Mouse (Mus musculus) urinary bladder, adult 2 months (tissue): ENCODE measurements around the gene Col11a2. TPM values are rescaled to one million over a fixed set of nuclear protein-coding genes. Genes with fewer than 3 reads are reported as not detected.

ENCODE experiments used
- DNase-seq: peaks from one replicate; pipeline ENCODE4 v3.0.0; 2022; ENCODE audit warnings: low spot score
- polyA plus RNA-seq: library from polyadenylated mRNA; depleted of rRNA; stranded (reverse); fragments of >200 nt; gene quantifications from 2 replicates; pipeline ENCODE4 v1.2.3, GENCODE M21; 2012; rRNA removed

The Col11a2 gene
- polyA plus RNA-seq, 1 experiment = 1.8 TPM

GRCm38 (mm10) chr17:34102831-34103230 lies 63.6 kb downstream of the Col11a2 start:
- DNase-seq = no peak

GRCm38 (mm10) chr17:34104804-34105203 lies 65.6 kb downstream of the Col11a2 start:
- no peak for DNase-seq

- DNase-seq = no peak
Observed at GRCm38 (mm10) chr17:34106555-34106954, 67.3 kb downstream of the Col11a2 start.

- DNase-seq = no peak
Observed at GRCm38 (mm10) chr17:34107109-34107867, 68.1 kb downstream of the Col11a2 start.

GRCm38 (mm10) chr17:34108460-34108859 lies 69.2 kb downstream of the Col11a2 start:
- DNase-seq = no peak

GRCm38 (mm10) chr17:34109038-34109805 lies 70.0 kb downstream of the Col11a2 start:
- DNase-seq = no peak

- no peak for DNase-seq
Observed at GRCm38 (mm10) chr17:34109806-34110195, 70.6 kb downstream of the Col11a2 start.

GRCm38 (mm10) chr17:34110309-34110708 lies 71.1 kb downstream of the Col11a2 start:
- DNase-seq = no peak

GRCm38 (mm10) chr17:34114114-34114513 lies 74.9 kb downstream of the Col11a2 start:
- no peak for DNase-seq

Other genes starting within 250 kb of the Col11a2 start
- gene Kank3, start 228.9 kb upstream of the Col11a2 start, polyA plus RNA-seq = 65.6 and 79.0 TPM in 2 replicates
- 1,557 and 1,878 TPM in 2 replicates for gene Rps28, start 214.9 kb upstream of the Col11a2 start, polyA plus RNA-seq
- 307 and 382 TPM in 2 replicates for gene Ndufa7, start 214.9 kb upstream of the Col11a2 start, polyA plus RNA-seq
- gene Cd320, start 196.3 kb upstream of the Col11a2 start, polyA plus RNA-seq = 21.4 and 21.5 TPM in 2 replicates
- not detected in 2 replicates for gene Gm7029, start 165.6 kb upstream of the Col11a2 start, polyA plus RNA-seq
- 2.2 and 3.3 TPM in 2 replicates for gene Kifc1, start 148.8 kb upstream of the Col11a2 start, polyA plus RNA-seq
- 0.14 and 0.15 TPM in 2 replicates for gene Platr17, start 134.3 kb upstream of the Col11a2 start, polyA plus RNA-seq
- gene Daxx, start 130.0 kb upstream of the Col11a2 start, polyA plus RNA-seq = 28.1 and 31.0 TPM in 2 replicates
- gene Tapbp, start 123.5 kb upstream of the Col11a2 start, polyA plus RNA-seq = 84.7 and 122 TPM in 2 replicates
- gene Zbtb22, start 123.5 kb upstream of the Col11a2 start, polyA plus RNA-seq = 20.1 and 23.1 TPM in 2 replicates
- 132 and 164 TPM in 2 replicates for gene Rgl2, start 109.9 kb upstream of the Col11a2 start, polyA plus RNA-seq
- 86.5 and 87.2 TPM in 2 replicates for gene Pfdn6, start 99.1 kb upstream of the Col11a2 start, polyA plus RNA-seq
- gene Wdr46, start 98.8 kb upstream of the Col11a2 start, polyA plus RNA-seq = 15.8 and 17.2 TPM in 2 replicates
- 7.7 TPM in 2 replicates for gene B3galt4, start 87.9 kb upstream of the Col11a2 start, polyA plus RNA-seq
- 39.3 and 39.7 TPM in 2 replicates for gene Vps52, start 83.6 kb upstream of the Col11a2 start, polyA plus RNA-seq
- gene Rps18, start 83.4 kb upstream of the Col11a2 start, polyA plus RNA-seq = 1,060 and 1,160 TPM in 2 replicates
- gene H2-K1, start 39.1 kb upstream of the Col11a2 start, polyA plus RNA-seq = 987 and 1,071 TPM in 2 replicates
- gene Ring1, start 14.8 kb upstream of the Col11a2 start, polyA plus RNA-seq = 46.1 and 76.8 TPM in 2 replicates
- 86.6 and 112 TPM in 2 replicates for gene H2-Ke6, start 11.4 kb upstream of the Col11a2 start, polyA plus RNA-seq
- gene Slc39a7, start 7.8 kb upstream of the Col11a2 start, polyA plus RNA-seq = 106 and 110 TPM in 2 replicates
- 47.7 and 53.1 TPM in 2 replicates for gene Rxrb, start 7.6 kb upstream of the Col11a2 start, polyA plus RNA-seq
- gene H2-Oa, start 52.9 kb downstream of the Col11a2 start, polyA plus RNA-seq = 1.7 and 2.1 TPM in 2 replicates
- 30.0 and 31.9 TPM in 2 replicates for gene H2-DMa, start 80.1 kb downstream of the Col11a2 start, polyA plus RNA-seq
- gene Brd2, start 83.2 kb downstream of the Col11a2 start, polyA plus RNA-seq = 135 and 154 TPM in 2 replicates
- 4.1 and 4.9 TPM in 2 replicates for gene H2-DMb2, start 103.9 kb downstream of the Col11a2 start, polyA plus RNA-seq
- gene H2-DMb1, start 113.6 kb downstream of the Col11a2 start, polyA plus RNA-seq = 22.4 and 22.8 TPM in 2 replicates
- gene Tap1, start 148.1 kb downstream of the Col11a2 start, polyA plus RNA-seq = 29.5 and 40.1 TPM in 2 replicates
- 34.7 and 37.4 TPM in 2 replicates for gene Psmb9, start 148.3 kb downstream of the Col11a2 start, polyA plus RNA-seq
- 81.2 and 88.3 TPM in 2 replicates for gene Psmb8, start 158.3 kb downstream of the Col11a2 start, polyA plus RNA-seq
- 37.9 and 42.4 TPM in 2 replicates for gene Tap2, start 164.1 kb downstream of the Col11a2 start, polyA plus RNA-seq
- 2.7 and 5.0 TPM in 2 replicates for gene H2-Ob, start 199.5 kb downstream of the Col11a2 start, polyA plus RNA-seq
- gene H2-Ab1, start 218.3 kb downstream of the Col11a2 start, polyA plus RNA-seq = 251 and 267 TPM in 2 replicates
- gene H2-Aa, start 248.4 kb downstream of the Col11a2 start, polyA plus RNA-seq = 281 and 288 TPM in 2 replicates